Mouse (Mus musculus): ENCODE measurements around the gene Rnf157. TPM values are rescaled to one million over a fixed set of nuclear protein-coding genes. Genes with fewer than 3 reads are reported as not detected.

The Rnf157 gene
- polyA plus RNA-seq, 1 experiment from 2014 or later: 36.8 TPM

DNA sequence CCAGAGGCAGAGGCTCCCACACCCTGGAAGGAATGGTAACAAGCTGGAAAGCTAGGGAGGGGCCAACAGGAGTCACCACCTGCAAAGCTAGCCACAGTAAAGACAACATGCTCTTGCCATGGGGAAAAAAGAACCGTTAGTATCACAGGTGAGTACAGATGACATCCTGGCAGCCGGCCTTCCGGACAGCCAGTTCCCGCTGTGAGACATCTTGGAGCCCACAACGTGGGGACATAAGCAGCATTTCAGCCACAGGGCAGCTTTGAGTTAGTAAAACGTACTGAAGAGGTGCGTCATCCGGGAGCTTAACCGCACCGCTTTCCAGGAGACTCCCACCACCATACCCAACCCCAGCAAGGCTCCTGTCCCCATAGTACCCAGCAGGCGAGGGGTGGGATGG is 114.6 kb downstream of the Rnf157 start:
- peaks cover 90% of the 10 kb centered on the region for H3K36me3 ChIP-seq (replicated peaks)
- ATAC-seq (ENCODE audit: low FRiP score): no peak
- 92% methylated on average over 11 of the region's 11 CpGs for WGBS
- no peaks in the 10 kb centered on the region for H3K4me1 ChIP-seq
- H3K27me3 ChIP-seq: no peaks in the 10 kb centered on the region
- no peak overlapping the region for H3K9ac ChIP-seq
- no peaks in the 10 kb centered on the region for H3K9me3 ChIP-seq
- H3K4me3 ChIP-seq (replicated peaks): no peak overlapping the region
- H3K4me2 ChIP-seq: no peak overlapping the region
- H3K27ac ChIP-seq: no peak overlapping the region

DNA sequence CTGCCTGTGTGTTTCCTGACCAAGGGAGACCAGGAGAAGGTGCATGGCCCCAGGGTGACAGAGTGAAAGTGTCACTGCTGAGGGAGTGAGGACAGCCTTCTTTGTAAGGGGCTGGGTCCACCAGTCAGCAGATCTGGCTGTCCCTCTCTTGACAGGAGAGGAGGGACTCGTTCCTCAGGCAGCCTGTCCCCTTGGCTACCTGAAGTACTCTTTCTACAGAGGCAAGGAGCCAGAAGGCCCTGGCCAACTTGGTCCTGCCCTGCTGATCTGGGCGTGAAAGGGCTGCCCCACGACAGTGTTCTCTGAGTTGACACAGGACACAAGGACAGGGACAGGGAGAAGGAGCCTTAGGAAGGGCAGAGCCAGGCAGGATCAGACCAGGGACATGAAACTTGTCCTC is 115.8 kb downstream of the Rnf157 start:
- ATAC-seq (ENCODE audit: low FRiP score): no peak
- H3K9ac ChIP-seq: no peak overlapping the region
- H3K4me2 ChIP-seq: no peak overlapping the region
- no peaks in the 10 kb centered on the region for H3K9me3 ChIP-seq
- peaks cover 93% of the 10 kb centered on the region for H3K36me3 ChIP-seq (replicated peaks)
- H3K27me3 ChIP-seq: no peaks in the 10 kb centered on the region
- no peak overlapping the region for H3K4me3 ChIP-seq (replicated peaks)
- H3K27ac ChIP-seq: no peak overlapping the region
- H3K4me1 ChIP-seq: no peaks in the 10 kb centered on the region
- 73% methylated on average over 3 of the region's 3 CpGs for WGBS

DNA sequence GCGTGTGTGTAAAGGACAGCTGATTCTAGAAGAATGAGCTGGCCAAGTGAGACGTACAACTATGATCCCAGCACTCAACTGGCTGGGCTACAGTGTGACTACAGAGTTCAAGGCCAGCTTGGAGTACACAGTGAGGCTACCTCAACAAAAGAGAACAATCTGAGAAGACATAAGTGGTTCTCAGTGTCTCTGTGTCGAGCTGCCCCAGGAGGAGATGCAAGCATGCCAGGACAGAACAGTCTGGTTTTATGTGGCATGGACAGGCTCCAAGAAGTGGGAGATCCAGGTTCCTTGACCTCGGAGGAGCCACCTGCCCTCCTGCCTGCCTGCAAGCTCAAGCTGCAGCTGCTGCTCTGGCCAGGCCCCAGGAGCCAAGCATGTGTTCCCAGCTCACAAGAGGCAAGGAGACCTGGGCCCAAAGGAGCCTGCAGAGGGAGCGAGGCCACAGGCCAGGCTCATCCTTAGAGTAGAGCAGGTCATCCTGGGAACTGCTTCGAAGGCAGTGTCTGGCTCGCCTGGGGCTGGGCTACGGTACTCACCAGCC is 116.6 kb downstream of the Rnf157 start:
- Histone ChIP-seq H3K27me3 (no peaks in the 10 kb centered on the region), H3K4me3 (replicated peaks) (no peak overlapping the region), H3K4me1 (no peaks in the 10 kb centered on the region), H3K27ac (no peak overlapping the region), H3K9me3 (no peaks in the 10 kb centered on the region), H3K36me3 (replicated peaks) (peaks cover 91% of the 10 kb centered on the region), H3K4me2 (no peak overlapping the region), H3K9ac (no peak overlapping the region)
- 88% methylated on average over 8 of the region's 8 CpGs for WGBS
- ATAC-seq (ENCODE audit: low FRiP score): no peak

DNA sequence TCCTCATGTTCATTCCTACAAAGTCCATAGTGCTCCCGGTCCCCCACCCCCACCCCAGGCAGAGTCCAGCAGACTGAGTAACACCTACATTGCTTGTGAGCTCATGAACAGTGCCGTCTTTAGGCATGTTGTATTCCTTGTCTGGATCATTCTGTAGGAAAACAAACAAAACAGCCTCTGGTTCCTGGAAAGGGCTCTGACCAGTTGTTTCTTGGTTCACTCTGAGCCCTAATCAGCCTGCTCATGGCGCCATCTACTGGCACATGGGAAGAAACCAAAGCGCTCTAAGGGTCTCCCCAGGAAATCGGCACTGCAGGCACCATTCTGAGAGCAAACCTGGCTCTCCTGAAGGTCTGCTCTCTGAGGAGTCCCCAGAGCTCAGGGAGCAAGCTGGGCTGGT is 118.5 kb downstream of the Rnf157 start:
- Histone ChIP-seq H3K4me3 (replicated peaks) (no peak overlapping the region), H3K9ac (no peak overlapping the region), H3K9me3 (no peaks in the 10 kb centered on the region), H3K27me3 (no peaks in the 10 kb centered on the region), H3K36me3 (replicated peaks) (peaks cover 91% of the 10 kb centered on the region), H3K4me2 (no peak overlapping the region), H3K27ac (no peak overlapping the region), H3K4me1 (no peaks in the 10 kb centered on the region)
- no peak for ATAC-seq (ENCODE audit: low FRiP score)
- 29% methylated on average over 5 of the region's 5 CpGs for WGBS

DNA sequence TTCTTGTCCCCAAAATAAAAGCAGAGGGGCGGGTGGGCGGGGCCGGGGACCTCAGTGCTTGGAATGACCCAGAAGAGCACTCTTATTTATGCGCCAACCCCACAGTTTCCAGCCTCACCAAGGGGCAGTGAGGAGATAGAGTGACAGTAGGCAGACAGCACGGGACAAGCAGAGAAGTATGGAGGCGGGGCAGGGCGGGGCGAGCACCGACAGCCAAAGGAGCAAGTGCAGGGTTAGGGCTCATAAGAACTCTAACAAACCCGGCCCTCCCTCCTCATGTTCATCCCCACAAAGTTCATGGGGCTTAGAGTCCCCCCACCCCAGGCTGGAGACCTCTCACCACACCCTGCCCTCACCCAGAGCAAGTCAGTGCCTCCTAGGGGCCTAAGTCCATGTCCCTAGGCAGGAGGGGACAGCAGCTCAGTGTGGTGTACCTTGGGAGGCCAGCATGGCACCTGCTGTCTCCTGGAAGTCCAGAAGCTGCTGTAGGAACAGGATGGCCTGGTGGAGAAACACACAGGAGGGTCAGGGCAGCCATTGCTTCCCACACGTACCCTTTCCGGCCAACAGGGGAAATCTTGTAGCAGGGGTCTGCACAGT is 119.2 kb downstream of the Rnf157 start:
- ATAC-seq (ENCODE audit: low FRiP score): no peak
- 86% methylated on average over 12 of the region's 12 CpGs for WGBS
- no peak overlapping the region for H3K4me3 ChIP-seq (replicated peaks)
- H3K4me1 ChIP-seq: no peaks in the 10 kb centered on the region
- peaks cover 91% of the 10 kb centered on the region for H3K36me3 ChIP-seq (replicated peaks)
- no peak overlapping the region for H3K4me2 ChIP-seq
- H3K9ac ChIP-seq: no peak overlapping the region
- no peaks in the 10 kb centered on the region for H3K9me3 ChIP-seq
- no peak overlapping the region for H3K27ac ChIP-seq
- no peaks in the 10 kb centered on the region for H3K27me3 ChIP-seq

DNA sequence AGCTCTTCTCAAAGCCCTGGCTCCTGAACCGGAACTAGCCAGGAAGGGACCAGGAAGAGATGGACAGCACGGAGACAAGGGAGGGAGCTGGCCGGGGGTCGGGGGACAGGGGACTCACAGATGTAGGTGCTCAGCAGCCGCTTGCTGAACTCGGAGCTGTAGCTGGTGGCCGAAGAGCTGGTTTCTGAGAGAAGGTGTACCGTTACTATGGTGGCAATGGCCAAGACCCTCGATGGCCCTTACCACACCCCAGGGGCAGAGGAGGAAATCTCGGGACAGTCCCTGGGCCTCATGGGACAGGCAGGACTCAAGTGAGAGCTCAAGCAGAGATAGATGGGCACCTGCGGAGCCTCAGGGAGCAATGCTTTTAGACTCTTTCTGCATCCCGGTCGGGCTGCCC is 120.4 kb downstream of the Rnf157 start:
- ATAC-seq (ENCODE audit: low FRiP score): no peak
- Histone ChIP-seq H3K4me3 (replicated peaks) (no peak overlapping the region), H3K27me3 (no peaks in the 10 kb centered on the region), H3K36me3 (replicated peaks) (peaks cover 92% of the 10 kb centered on the region), H3K9me3 (no peaks in the 10 kb centered on the region), H3K4me2 (no peak overlapping the region), H3K27ac (no peak overlapping the region), H3K9ac (no peak overlapping the region), H3K4me1 (no peaks in the 10 kb centered on the region)
- WGBS: 94% methylated on average over 13 of the region's 13 CpGs

DNA sequence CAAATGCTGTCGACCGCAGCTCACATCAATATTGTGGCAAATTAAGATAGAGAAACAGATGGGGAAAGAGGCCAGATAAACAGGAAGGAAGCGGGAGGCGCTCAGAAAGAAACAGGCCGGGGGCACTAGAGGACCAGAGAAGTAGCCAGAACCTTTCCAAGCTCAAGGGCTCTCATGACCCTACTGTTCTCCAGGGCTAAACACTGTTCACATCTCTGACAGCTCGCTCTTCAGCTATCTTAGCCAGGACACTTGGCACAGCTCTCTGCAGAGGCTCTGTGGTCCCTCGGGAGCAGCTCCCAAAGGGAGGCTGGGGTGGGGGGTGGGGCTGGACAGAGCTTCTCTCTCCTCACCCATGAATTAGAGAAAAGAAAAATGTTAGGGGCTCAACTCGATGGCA is 122.3 kb downstream of the Rnf157 start:
- no peak for ATAC-seq (ENCODE audit: low FRiP score)
- H3K36me3 ChIP-seq (replicated peaks): peaks cover 77% of the 10 kb centered on the region
- no peak overlapping the region for H3K4me2 ChIP-seq
- no peak overlapping the region for H3K27ac ChIP-seq
- H3K9ac ChIP-seq: no peak overlapping the region
- WGBS: 88% methylated on average over 8 of the region's 8 CpGs
- H3K4me3 ChIP-seq (replicated peaks): no peak overlapping the region
- H3K9me3 ChIP-seq: no peaks in the 10 kb centered on the region
- no peaks in the 10 kb centered on the region for H3K4me1 ChIP-seq
- H3K27me3 ChIP-seq: peaks cover 5% of the 10 kb centered on the region; the same call in 1 of the 2 replicates

DNA sequence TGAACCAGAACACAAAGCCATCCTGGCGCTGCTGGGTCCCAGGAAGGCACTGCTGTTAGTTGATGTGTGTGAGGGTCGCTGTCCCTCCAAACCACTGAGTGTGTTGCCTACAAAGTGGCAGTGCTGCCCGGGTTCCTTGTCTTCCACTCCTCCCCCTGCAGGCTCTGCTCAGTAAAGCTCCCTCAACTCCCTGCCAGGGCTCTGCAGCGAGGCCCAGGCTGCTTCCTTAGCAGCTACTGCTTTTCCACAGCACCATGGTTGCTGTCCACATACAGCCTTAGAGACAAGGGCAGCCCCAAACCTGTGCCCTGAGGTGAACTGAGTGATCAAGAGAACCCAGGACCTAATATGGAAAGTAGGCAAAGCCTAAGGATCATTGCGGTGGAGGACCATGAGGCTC is 125.5 kb downstream of the Rnf157 start:
- no peak for ATAC-seq (ENCODE audit: low FRiP score)
- Histone ChIP-seq H3K27ac (0 out of 2 replicates have a peak overlapping the region, but pooled peaks have one; percentile 25), H3K36me3 (replicated peaks) (peaks cover 51% of the 10 kb centered on the region), H3K4me1 (no peaks in the 10 kb centered on the region), H3K9me3 (0 out of 2 replicates have a peak, but pooled peaks cover 4% of the 10 kb centered on the region), H3K4me3 (replicated peaks) (no peak overlapping the region), H3K27me3 (peaks cover 37% of the 10 kb centered on the region), H3K9ac (no peak overlapping the region), H3K4me2 (no peak overlapping the region)
- WGBS: 75% methylated on average over 5 of the region's 5 CpGs

Other genes starting within 250 kb of the Rnf157 start
- gene Fbf1, start 244.9 kb downstream of the Rnf157 start, polyA plus RNA-seq (2016; fragmentation: Nextera tagmentation; extraction: Ambion mirVana): 80.8 and 85.2 TPM in 2 replicates
- gene Ten1, start 214.2 kb downstream of the Rnf157 start, polyA plus RNA-seq (2016; fragmentation: Nextera tagmentation; extraction: Ambion mirVana): 55.9 and 57.4 TPM in 2 replicates
- 36.0 and 36.8 TPM in 2 replicates for gene Acox1, start 214.0 kb downstream of the Rnf157 start, polyA plus RNA-seq (2016; fragmentation: Nextera tagmentation; extraction: Ambion mirVana)
- 0.61 and 0.65 TPM in 2 replicates for gene Evpl, start 175.0 kb downstream of the Rnf157 start, polyA plus RNA-seq (2016; fragmentation: Nextera tagmentation; extraction: Ambion mirVana)
- gene Srp68, start 138.8 kb downstream of the Rnf157 start, polyA plus RNA-seq (2016; fragmentation: Nextera tagmentation; extraction: Ambion mirVana): 84.8 and 86.5 TPM in 2 replicates
- gene Galr2, start 132.1 kb downstream of the Rnf157 start, polyA plus RNA-seq (2016; fragmentation: Nextera tagmentation; extraction: Ambion mirVana): 0.19 and 0.46 TPM in 2 replicates
- 73.3 and 78.8 TPM in 2 replicates for gene Exoc7, start 105.8 kb downstream of the Rnf157 start, polyA plus RNA-seq (2016; fragmentation: Nextera tagmentation; extraction: Ambion mirVana)
- gene Foxj1, start 77.6 kb downstream of the Rnf157 start, polyA plus RNA-seq (2016; fragmentation: Nextera tagmentation; extraction: Ambion mirVana): 10.3 and 14.3 TPM in 2 replicates
- 50.9 and 59.6 TPM in 2 replicates for gene Ubald2, start 21.1 kb upstream of the Rnf157 start, polyA plus RNA-seq (2016; fragmentation: Nextera tagmentation; extraction: Ambion mirVana)
- not detected in 2 replicates for gene Qrich2, start 53.2 kb upstream of the Rnf157 start, polyA plus RNA-seq (2016; fragmentation: Nextera tagmentation; extraction: Ambion mirVana)
- 174 and 176 TPM in 2 replicates for gene Prpsap1, start 81.2 kb upstream of the Rnf157 start, polyA plus RNA-seq (2016; fragmentation: Nextera tagmentation; extraction: Ambion mirVana)
- 2.0 and 3.3 TPM in 2 replicates for gene Sphk1, start 117.9 kb upstream of the Rnf157 start, polyA plus RNA-seq (2016; fragmentation: Nextera tagmentation; extraction: Ambion mirVana)
- 12.5 and 17.3 TPM in 2 replicates for gene Ube2o, start 168.4 kb upstream of the Rnf157 start, polyA plus RNA-seq (2016; fragmentation: Nextera tagmentation; extraction: Ambion mirVana)
- 0.24 TPM in 1 of 2 replicates, not detected in the other for gene Aanat, start 173.4 kb upstream of the Rnf157 start, polyA plus RNA-seq (2016; fragmentation: Nextera tagmentation; extraction: Ambion mirVana)
- gene Rhbdf2, start 214.0 kb upstream of the Rnf157 start, polyA plus RNA-seq (2016; fragmentation: Nextera tagmentation; extraction: Ambion mirVana): 1.4 and 1.9 TPM in 2 replicates
- gene Prcd, start 240.5 kb upstream of the Rnf157 start, polyA plus RNA-seq (2016; fragmentation: Nextera tagmentation; extraction: Ambion mirVana): 0.76 and 1.3 TPM in 2 replicates
- 4.2 and 4.3 TPM in 2 replicates for gene Cygb, start 241.3 kb upstream of the Rnf157 start, polyA plus RNA-seq (2016; fragmentation: Nextera tagmentation; extraction: Ambion mirVana)

Measured in forebrain, embryonic 12.5 days (tissue).